In the genomic region with DNA sequence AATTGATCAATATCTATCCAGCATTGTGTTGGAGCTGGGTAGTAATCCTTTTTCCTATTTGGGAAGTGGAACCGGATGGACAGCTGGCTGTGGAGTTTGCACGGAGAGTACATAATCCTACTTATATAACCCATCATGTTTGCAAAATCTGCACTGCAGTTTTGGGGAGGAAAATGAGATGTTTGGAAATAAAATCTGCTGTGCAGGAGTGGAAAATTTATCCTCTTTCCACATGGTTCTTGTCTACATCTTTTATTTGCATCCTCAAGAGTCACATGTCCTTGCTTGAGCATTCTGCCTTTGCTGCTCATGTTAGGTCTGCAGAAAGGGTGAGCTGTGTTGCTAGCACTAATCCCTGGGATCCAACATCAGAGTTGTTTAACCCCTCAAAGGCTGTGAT, we compare ENCODE assay signal across 20 mouse cellular contexts.
DNase-seq lines count a peak whose midpoint lies in the region; ATAC-seq lines count a peak whose summit lies in the region.
"Had no signal": no experiment of that assay in that cellular context is flagged by ENCODE, and none has a peak within 500 bp of the region (broad histone marks: within the 10 kb centered on the region; RNA-seq: fewer than 3 reads in every experiment).

No protein-coding gene starts in this region.

- ATAC-seq in frontal cortex, adult (ENCODE audit: low TSS enrichment), result peak; percentile 76
- ATAC-seq: CD4-positive, CD25-positive, alpha-beta regulatory T cell, adult 4 months; hindbrain, embryonic 16.5 days; intestine, embryonic 16.5 days; Patski had no signal

- DNase-seq in frontal cortex, postnatal 10 days (ENCODE audit: low spot score in 2 of 2), result no peak
- peak; percentile 16 for DNase-seq in retina, adult 2 months (ENCODE audit: low read depth, low spot score)
- no peak for DNase-seq in retina, embryonic 14.5 days (ENCODE audit: low spot score)
- peak; percentile 79 for DNase-seq in layer of hippocampus, adult 9-11 months
- DNase-seq in right cerebral cortex, postnatal 25 days, result peak; percentile 33
- no peak for DNase-seq in cerebellum, adult 9-11 months
- DNase-seq in embryo, embryonic 10.5 days (ENCODE audit: low spot score), result no peak
- DNase-seq: adrenal gland, postnatal 14 days; cerebellum, adult 11 months; cerebellum, postnatal 14 days; gastrocnemius, postnatal 36 days; heart, postnatal 4 days; kidney, postnatal 4 days; lung, postnatal 4 days; thymus, adult 18-20 months had no signal

Comparison
In these comparisons a context has a peak if more than half of its experiments do, and no peak if none do; other contexts are left out.
1. DNase-seq: peak in retina, adult 2 months (single experiment), layer of hippocampus, adult 9-11 months (single experiment) and right cerebral cortex, postnatal 25 days (single experiment); none in frontal cortex, postnatal 10 days (0 of 2), retina, embryonic 14.5 days (single experiment), cerebellum, adult 9-11 months (single experiment) and embryo, embryonic 10.5 days (single experiment).